Mouse (Mus musculus) embryonic facial prominence, embryonic 12.5 days (tissue): ENCODE results near the gene 2310011J03Rik. TPM values are rescaled to one million over a fixed set of nuclear protein-coding genes. Genes with fewer than 3 reads are reported as not detected.

Experiments
- ATAC-seq: fragments of 200-750 bp; cut with Nextera tagmentation; 2 replicates; pipeline ENCODE4 v1.8.0; 2017; ENCODE audit not compliant: insufficient number of reproducible peaks, insufficient read depth, low FRiP score, low TSS enrichment
- H3K27ac ChIP-seq: fragments of 300-500 bp; sonication (generic); 2 replicates; pipeline ENCODE4 v1.5.1; 2016; ENCODE audit warnings: mild to moderate bottlenecking
- H3K27me3 ChIP-seq: fragments of 300-500 bp; sonication (generic); 2 replicates; pipeline ENCODE4 v1.6.1; 2016; ENCODE audit warnings: mild to moderate bottlenecking, moderate library complexity
- H3K36me3 ChIP-seq: fragments of 300-500 bp; sonication (generic); 2 replicates; pipeline ENCODE4 v1.6.1; 2016; ENCODE audit warnings: mild to moderate bottlenecking
- H3K4me1 ChIP-seq: fragments of 300-500 bp; sonication (generic); 2 replicates; pipeline ENCODE4 v1.6.1; 2016
- H3K4me2 ChIP-seq: fragments of 300-500 bp; sonication (generic); replicated peaks from 2 replicates; pipeline ENCODE4 v1.6.1; 2016; ENCODE audit warnings: mild to moderate bottlenecking, moderate library complexity
- H3K4me3 ChIP-seq: fragments of 300-500 bp; sonication (generic); 2 replicates; pipeline ENCODE4 v1.5.1; 2016; ENCODE audit warnings: mild to moderate bottlenecking
- H3K9ac ChIP-seq: fragments of 300-500 bp; sonication (generic); 2 replicates; pipeline ENCODE4 v1.6.1; 2016; ENCODE audit warnings: mild to moderate bottlenecking, moderate library complexity
- H3K9me3 ChIP-seq: fragments of 300-500 bp; sonication (generic); 2 replicates; pipeline ENCODE4 v1.6.1; 2016; ENCODE audit warnings: mild to moderate bottlenecking, moderate library complexity
- WGBS: fragments of 180-500 bp; shearing (Covaris S2); methylation state at CpG from one replicate; pipeline ENCODE4 v1.1.7; 2016; 5-methylcytosine and 5-hydroxymethylcytosine counted together
- polyA plus RNA-seq: library from polyadenylated mRNA; unstranded; fragments of >200 nt; fragmentation: Nextera tagmentation; extraction: Ambion mirVana; gene quantifications from 2 replicates; pipeline ENCODE4 v1.2.1, GENCODE M21; 2016

2310011J03Rik gene
- 50.0 and 50.3 TPM in 2 replicates for polyA plus RNA-seq

DNA sequence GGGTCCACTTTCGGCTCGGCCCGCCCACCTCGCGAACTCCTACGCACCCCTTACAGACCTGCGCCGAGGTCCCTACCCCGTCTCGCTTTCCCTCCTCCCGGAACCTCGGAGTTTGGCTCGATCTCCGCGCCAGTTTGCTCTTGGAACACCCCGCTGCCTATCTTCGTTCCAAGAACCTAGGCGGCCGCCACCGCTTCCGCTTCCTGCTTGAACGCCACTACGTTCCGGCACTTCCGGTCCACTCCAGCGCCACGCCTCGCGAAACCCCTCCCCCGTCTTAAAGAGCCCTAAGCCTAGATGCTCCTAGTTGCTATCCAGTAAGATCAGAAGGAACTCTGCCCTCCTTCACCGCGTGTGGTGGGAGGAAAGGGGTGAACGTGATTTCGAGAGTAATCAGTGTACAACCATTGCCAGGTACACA lies at the start of gene 2310011J03Rik:
Gene 2310011J03Rik, minus strand, starts transcription at position 198 of the 421 bp plus-strand sequence.
- peak within 1 kb of the TSS; percentile 85 for H3K4me3 ChIP-seq
- peak within 1 kb of the TSS; percentile 80 for H3K4me2 ChIP-seq
- peak within 1 kb of the TSS; percentile 69 for H3K27ac ChIP-seq
- 1% methylated on average over 34 of the region's 34 CpGs for WGBS
- no peaks in the 10 kb centered on the region for H3K9me3 ChIP-seq
- peaks cover 16% of the 10 kb centered on the region for H3K4me1 ChIP-seq
- ATAC-seq = no peak
- H3K9ac ChIP-seq = peak within 1 kb of the TSS; percentile 85
- H3K27me3 ChIP-seq = peaks cover 40% of the 10 kb centered on the region
- peaks cover 22% of the 10 kb centered on the region; the same call in 1 of the 2 replicates for H3K36me3 ChIP-seq

DNA sequence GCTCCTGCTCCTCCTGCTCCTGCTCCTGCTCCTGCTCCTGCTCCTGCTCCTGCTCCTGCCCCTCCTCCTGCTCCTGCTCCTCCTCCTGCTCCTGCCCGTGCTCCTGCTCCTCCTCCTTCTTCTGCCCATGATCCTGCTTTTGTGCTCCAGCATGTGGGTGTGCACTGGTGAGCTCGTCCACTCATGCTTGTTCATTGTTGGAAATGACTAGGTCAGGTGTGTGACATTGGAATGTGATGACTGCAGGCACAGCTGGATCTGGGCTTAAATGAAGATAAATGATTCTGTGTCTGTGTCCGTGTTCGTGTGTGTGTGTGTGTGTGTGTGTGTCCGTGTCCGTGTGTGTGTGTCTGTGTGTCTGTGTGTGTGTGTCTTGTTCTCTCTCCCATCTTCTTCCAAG lies 48.1 kb upstream of the 2310011J03Rik start:
- Histone ChIP-seq H3K9me3 (no peaks in the 10 kb centered on the region), H3K9ac (no peak overlapping the region), H3K4me3 (no peak overlapping the region), H3K36me3 (no peaks in the 10 kb centered on the region), H3K27me3 (peaks cover 11% of the 10 kb centered on the region; the same call in 1 of the 2 replicates), H3K27ac (no peak overlapping the region), H3K4me2 (no peak overlapping the region), H3K4me1 (peaks cover 11% of the 10 kb centered on the region; the same call in 1 of the 2 replicates)
- ATAC-seq = no peak
- 93% methylated on average over 6 of the region's 6 CpGs for WGBS

DNA sequence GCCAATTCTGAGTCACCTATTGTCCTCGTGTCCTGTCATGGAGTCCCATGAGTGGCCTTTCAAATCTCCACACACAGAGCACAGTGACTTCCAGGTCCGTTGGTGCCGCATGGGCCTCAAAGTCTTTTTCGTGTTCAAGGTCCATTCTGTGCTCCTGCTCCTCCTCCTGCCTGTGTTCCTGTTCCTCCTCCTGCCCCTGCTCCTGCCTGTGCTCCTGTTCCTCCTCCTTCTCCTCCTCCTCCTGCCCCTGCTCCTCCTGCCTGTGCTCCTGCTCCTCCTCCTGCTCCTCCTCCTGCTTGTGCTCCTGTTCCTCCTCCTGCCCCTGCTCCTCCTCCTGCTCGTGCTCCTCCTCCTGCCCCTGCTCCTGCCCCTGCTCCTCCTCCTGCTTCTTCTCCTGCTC lies 47.6 kb upstream of the 2310011J03Rik start:
- H3K27ac ChIP-seq = no peak overlapping the region

DNA sequence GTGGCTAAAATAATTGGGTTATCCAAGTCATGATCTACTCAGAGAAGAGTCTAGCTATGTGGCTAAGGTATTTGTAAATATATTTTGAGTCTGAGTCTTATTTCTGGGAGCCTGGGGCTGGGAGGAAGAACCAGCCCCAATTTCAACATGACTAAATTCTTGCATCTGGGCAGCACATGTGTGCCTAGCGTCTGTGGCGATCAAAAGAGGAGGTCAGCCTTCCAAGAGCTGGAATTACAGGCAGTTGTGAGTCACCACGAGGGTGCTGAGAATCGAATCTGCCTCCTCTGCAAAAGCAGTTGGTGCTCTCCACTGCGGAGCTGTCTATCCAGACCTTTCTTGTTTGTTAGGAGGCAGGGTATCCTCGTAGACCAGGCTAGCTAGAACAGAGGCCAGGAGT lies 45.4 kb upstream of the 2310011J03Rik start:
- Histone ChIP-seq H3K27me3 (peaks cover 20% of the 10 kb centered on the region), H3K27ac (no peak overlapping the region), H3K4me3 (no peak overlapping the region), H3K9ac (no peak overlapping the region), H3K36me3 (no peaks in the 10 kb centered on the region), H3K4me2 (no peak overlapping the region), H3K4me1 (0 out of 2 replicates have a peak, but pooled peaks cover 3% of the 10 kb centered on the region), H3K9me3 (no peaks in the 10 kb centered on the region)
- 66% methylated on average over 6 of the region's 6 CpGs for WGBS
- no peak for ATAC-seq

More for the DNA sequence above, 47.6 kb upstream of the 2310011J03Rik start:
- Histone ChIP-seq H3K4me2 (no peak overlapping the region), H3K27me3 (peaks cover 12% of the 10 kb centered on the region), H3K9me3 (no peaks in the 10 kb centered on the region), H3K4me3 (no peak overlapping the region), H3K36me3 (no peaks in the 10 kb centered on the region), H3K9ac (no peak overlapping the region), H3K4me1 (peaks cover 11% of the 10 kb centered on the region; the same call in 1 of the 2 replicates)
- 62% methylated on average over 5 of the region's 5 CpGs for WGBS
- ATAC-seq = no peak

DNA sequence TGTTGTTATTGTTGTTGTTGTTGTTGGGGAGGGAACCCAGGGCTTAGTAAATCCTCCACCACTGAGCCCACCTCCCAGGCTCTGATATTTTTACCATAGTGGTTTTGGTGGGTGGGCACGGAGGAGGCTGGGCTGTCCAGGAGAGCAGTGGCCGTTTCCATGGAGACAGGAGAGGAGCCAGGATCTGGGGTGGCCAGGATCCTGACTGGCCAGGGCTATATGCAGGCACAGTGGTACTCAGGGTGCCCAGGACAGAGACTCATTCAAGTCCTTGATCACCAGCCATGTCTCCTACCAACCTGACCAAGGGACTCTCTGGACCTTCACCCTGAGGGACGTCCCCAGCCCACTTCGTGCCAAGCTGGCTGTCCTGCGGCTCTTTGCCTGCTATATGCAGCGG lies 43.4 kb upstream of the 2310011J03Rik start:
- Histone ChIP-seq H3K9me3 (no peaks in the 10 kb centered on the region), H3K4me1 (0 out of 2 replicates have a peak, but pooled peaks cover 3% of the 10 kb centered on the region), H3K4me2 (no peak overlapping the region), H3K27me3 (peaks cover 39% of the 10 kb centered on the region), H3K4me3 (no peak overlapping the region), H3K36me3 (no peaks in the 10 kb centered on the region), H3K27ac (no peak overlapping the region), H3K9ac (no peak overlapping the region)
- 45% methylated on average over 6 of the region's 6 CpGs for WGBS
- no peak for ATAC-seq

DNA sequence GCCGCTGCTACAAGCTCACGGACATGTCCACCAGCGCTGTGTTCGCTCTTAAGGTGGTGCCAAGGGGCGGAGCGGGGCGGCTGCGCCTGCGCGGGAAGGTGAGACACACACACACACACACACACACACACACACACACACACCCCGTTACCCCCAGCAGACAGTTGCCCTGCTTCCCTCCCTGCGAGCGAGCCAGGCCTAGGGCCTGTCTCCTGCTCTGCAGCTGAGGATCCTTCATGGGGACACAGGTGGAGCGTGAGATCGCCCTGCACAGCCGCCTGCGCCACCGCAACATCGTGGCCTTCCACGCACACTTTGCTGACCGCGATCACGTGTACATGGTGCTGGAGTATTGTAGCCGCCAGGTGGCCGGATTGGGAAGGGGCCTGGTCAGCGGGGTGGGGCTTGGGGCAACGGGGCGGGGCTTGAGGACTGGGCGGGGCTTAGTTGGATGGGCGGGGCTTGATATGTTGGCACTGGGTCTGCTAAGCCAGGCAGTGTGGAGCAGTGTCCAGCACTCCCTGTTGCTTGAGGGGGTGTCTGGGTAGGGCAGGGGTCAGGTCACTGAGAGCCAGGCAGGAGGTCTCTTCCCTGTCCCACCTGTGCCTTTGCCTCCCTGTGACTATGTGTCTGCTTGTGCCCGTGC lies 37.8 kb upstream of the 2310011J03Rik start:
- peaks cover 18% of the 10 kb centered on the region; the same call in 1 of the 2 replicates for H3K4me1 ChIP-seq
- no peak overlapping the region for H3K27ac ChIP-seq
- peaks cover 84% of the 10 kb centered on the region for H3K27me3 ChIP-seq
- H3K9ac ChIP-seq = no peak overlapping the region
- no peaks in the 10 kb centered on the region for H3K36me3 ChIP-seq
- WGBS = 7% methylated on average over 31 of the region's 31 CpGs
- peak overlapping the region; percentile 10 for H3K4me3 ChIP-seq
- H3K4me2 ChIP-seq = peak overlapping the region; percentile 36
- H3K9me3 ChIP-seq = no peaks in the 10 kb centered on the region
- peak; percentile 44; the same call in 1 of the 2 replicates for ATAC-seq

DNA sequence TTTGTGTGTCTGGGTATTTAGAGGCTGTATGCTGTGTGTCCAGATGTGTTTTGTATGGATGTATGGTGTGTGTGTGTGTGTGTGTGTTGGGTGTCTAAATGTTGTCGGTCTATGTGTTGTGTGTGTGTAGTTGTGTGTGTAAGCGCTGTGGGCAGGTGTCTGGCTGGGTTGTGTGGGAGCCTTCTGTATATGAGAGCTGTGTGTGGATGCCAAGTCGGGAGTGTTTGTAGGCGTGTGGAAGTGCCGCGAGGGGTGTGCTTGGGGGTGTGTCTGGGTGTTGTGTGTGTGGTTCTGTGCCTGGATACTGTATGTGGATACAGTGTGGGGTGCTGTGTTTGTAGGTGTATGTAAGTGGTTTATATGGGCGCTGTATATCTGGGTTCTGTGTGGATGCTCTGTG lies 37.0 kb upstream of the 2310011J03Rik start:
- no peak for ATAC-seq

DNA sequence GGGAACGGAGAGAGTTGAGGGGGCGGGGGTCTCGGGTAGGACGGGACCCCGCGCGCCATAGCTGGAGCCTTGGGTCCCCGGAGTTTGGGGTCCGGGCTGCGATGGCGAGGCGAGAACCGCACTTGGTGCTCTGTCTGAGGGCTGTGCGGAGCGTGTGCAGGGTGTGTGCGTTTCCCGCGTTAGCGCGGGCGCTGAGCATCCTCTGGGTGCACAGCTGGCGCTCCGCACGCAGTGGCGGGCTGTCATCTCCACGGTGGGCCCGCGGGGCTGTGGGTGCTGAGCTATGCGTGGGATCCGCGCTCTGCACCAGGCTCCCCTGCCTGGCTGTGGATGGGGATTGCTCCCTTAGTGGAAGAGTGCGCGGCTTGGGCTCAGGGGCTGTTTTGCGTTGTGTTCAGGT lies 36.4 kb upstream of the 2310011J03Rik start:
- WGBS = 2% methylated on average over 33 of the region's 34 CpGs
- no peaks in the 10 kb centered on the region for H3K36me3 ChIP-seq
- no peak overlapping the region for H3K27ac ChIP-seq
- H3K4me2 ChIP-seq = peak overlapping the region; percentile 70
- H3K4me3 ChIP-seq = peak overlapping the region; percentile 39
- no peaks in the 10 kb centered on the region for H3K9me3 ChIP-seq
- no peak for ATAC-seq
- peaks cover 18% of the 10 kb centered on the region; the same call in 1 of the 2 replicates for H3K4me1 ChIP-seq
- peaks cover 93% of the 10 kb centered on the region for H3K27me3 ChIP-seq
- H3K9ac ChIP-seq = peak overlapping the region; percentile 40; the same call in 1 of the 2 replicates

More for the DNA sequence above, 37.0 kb upstream of the 2310011J03Rik start:
- no peaks in the 10 kb centered on the region for H3K9me3 ChIP-seq
- no peak overlapping the region for H3K27ac ChIP-seq
- H3K4me2 ChIP-seq = peak overlapping the region; percentile 36; the same call in 1 of the 2 replicates
- H3K4me3 ChIP-seq = peak overlapping the region; percentile 39; the same call in 1 of the 2 replicates
- no peak overlapping the region for H3K9ac ChIP-seq
- peaks cover 18% of the 10 kb centered on the region; the same call in 1 of the 2 replicates for H3K4me1 ChIP-seq
- 31% methylated on average over 7 of the region's 7 CpGs for WGBS
- peaks cover 87% of the 10 kb centered on the region for H3K27me3 ChIP-seq
- no peaks in the 10 kb centered on the region for H3K36me3 ChIP-seq

DNA sequence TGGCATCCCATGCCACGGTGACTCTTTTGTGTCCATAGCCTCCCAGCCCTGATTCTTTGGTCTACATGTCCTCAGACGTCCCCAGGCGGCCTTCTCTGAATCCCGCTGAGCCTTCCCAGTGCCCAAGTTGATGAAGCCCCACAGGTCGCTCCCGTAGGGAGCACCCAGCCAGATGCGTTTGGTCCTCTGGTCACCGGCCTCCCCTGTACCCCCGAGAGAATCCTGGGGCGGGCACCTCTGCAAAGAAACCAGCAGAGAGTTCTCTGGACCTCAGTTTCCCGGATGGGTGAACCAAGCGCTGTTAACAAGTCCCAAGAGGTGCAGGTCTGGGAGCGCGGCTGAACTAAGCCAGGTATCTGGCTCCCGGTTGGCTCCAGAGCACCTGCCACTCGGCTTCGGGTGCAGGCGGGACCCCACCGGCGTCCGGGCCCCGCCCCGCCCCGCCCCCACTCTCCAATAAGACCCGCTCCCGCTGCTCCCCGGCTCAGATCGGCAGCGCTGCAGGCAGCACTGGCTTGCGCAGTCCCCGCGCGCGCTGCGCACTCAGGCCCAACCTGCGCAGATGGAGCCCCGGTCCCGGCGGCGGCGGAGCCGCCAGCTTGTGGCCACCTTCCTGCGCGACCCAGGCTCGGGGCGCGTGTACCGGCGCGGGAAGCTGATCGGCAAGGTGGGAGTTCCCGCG lies 35.8 kb upstream of the 2310011J03Rik start, which contains the start of gene Plk5:
Gene Plk5, plus strand, starts transcription at position 459 of the 682 bp plus-strand sequence.
- WGBS = 2% methylated on average over 53 of the region's 53 CpGs
- H3K27ac ChIP-seq = no peak within 1 kb of the TSS
- peak within 1 kb of the TSS; percentile 70 for H3K4me2 ChIP-seq
- no peaks in the 10 kb centered on the region for H3K36me3 ChIP-seq
- peak within 1 kb of the TSS; percentile 39 for H3K4me3 ChIP-seq
- no peak for ATAC-seq
- H3K27me3 ChIP-seq = peaks cover 97% of the 10 kb centered on the region
- peak within 1 kb of the TSS; percentile 40; the same call in 1 of the 2 replicates for H3K9ac ChIP-seq
- H3K4me1 ChIP-seq = peaks cover 18% of the 10 kb centered on the region; the same call in 1 of the 2 replicates
- no peaks in the 10 kb centered on the region for H3K9me3 ChIP-seq

DNA sequence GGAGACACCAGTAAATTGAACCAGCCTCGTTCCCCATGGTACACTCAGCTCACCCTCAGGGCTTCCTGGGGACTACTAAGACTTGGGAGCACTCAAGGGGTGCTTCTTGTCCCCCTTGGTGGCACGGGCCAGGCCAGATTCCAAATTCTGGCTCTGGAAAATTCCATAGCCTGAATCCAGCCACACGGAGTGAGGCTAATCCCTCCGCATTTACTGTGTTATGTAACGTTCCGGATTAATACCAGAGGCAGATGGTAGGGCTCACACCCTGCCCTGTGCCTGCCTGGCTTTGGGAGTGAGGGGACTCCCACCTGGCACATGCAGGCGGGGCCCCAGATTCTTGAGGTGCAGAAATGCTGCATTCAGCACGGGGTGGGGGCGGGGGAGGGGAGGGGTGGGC lies 35.1 kb upstream of the 2310011J03Rik start:
- no peak overlapping the region for H3K4me3 ChIP-seq
- no peak overlapping the region for H3K4me2 ChIP-seq
- peaks cover 100% of the 10 kb centered on the region for H3K27me3 ChIP-seq
- no peaks in the 10 kb centered on the region for H3K9me3 ChIP-seq
- no peak overlapping the region for H3K27ac ChIP-seq
- 3% methylated on average over 9 of the region's 9 CpGs for WGBS
- H3K9ac ChIP-seq = no peak overlapping the region
- no peaks in the 10 kb centered on the region for H3K36me3 ChIP-seq
- ATAC-seq = no peak
- H3K4me1 ChIP-seq = peaks cover 18% of the 10 kb centered on the region; the same call in 1 of the 2 replicates

DNA sequence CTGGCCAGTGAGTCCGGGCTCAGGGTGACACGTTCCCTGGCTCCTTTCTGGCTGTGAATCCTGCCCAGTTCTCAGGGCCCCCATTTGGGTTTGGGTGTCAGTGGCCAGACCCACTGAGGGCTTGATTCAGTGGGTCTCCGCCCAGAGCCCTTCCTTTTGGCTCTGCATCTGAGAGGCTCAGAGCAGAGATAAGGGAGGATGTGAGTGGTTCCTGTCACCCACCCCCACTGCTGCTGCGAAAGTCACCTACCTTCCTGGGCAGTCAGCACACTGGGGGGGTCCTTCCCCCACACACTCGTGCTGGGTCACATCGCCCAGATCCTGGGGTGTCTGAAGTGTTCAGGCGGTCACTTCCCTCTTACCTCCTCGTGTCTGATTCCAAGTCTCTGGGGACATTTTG lies 32.4 kb upstream of the 2310011J03Rik start:
- H3K9ac ChIP-seq = no peak overlapping the region
- H3K4me1 ChIP-seq = peaks cover 28% of the 10 kb centered on the region
- no peak overlapping the region for H3K4me2 ChIP-seq
- no peak overlapping the region for H3K27ac ChIP-seq
- 58% methylated on average over 8 of the region's 8 CpGs for WGBS
- no peak for ATAC-seq
- no peaks in the 10 kb centered on the region for H3K36me3 ChIP-seq
- H3K27me3 ChIP-seq = peaks cover 100% of the 10 kb centered on the region
- H3K4me3 ChIP-seq = no peak overlapping the region
- H3K9me3 ChIP-seq = no peaks in the 10 kb centered on the region
